Mouse (Mus musculus) T-helper 2 cell (primary cell): ENCODE measurements around the gene Cd5.

Experiments used
- in situ Hi-C: fragments of 300-600 bp; cut with MboI, MseI; formaldehyde crosslinking; loops from one replicate; pipeline ENCODE4 v1.15.1; 2025; ENCODE audit warnings: high pct_unique_total_duplicates

Cd5 gene

GRCm38 (mm10) chr19:10707087-10707875 is 31.5 kb downstream of the Cd5 start:
- in situ Hi-C loops, result no loop called here

- in situ Hi-C loops, result no loop called here
These were observed 35.3 kb downstream of the Cd5 start for GRCm38 (mm10) chr19:10703470-10703869.

GRCm38 (mm10) chr19:10702125-10702524 is 36.7 kb downstream of the Cd5 start:
- in situ Hi-C loops, result no loop called here

- in situ Hi-C loops, result no loop called here
These were observed 37.6 kb downstream of the Cd5 start for GRCm38 (mm10) chr19:10701013-10701726.

GRCm38 (mm10) chr19:10699851-10700250 is 39.0 kb downstream of the Cd5 start:
- in situ Hi-C loops, result loop anchor here (5.0 kb wide), 1 partner anchor 73 kb away; no protein-coding TSS in a partner anchor

- in situ Hi-C loops, result loop anchor here (5.0 kb wide), 1 partner anchor 71 kb away; no protein-coding TSS in a partner anchor
These were observed 40.4 kb downstream of the Cd5 start for GRCm38 (mm10) chr19:10698131-10698991.

- in situ Hi-C loops, result loop anchor here (5.0 kb wide), 1 partner anchor 68 kb away; no protein-coding TSS in a partner anchor
These were observed 43.0 kb downstream of the Cd5 start for GRCm38 (mm10) chr19:10695801-10696200.

- in situ Hi-C loops, result no loop called here
These were observed 44.7 kb downstream of the Cd5 start for GRCm38 (mm10) chr19:10693926-10694682.

- in situ Hi-C loops, result no loop called here
These were observed 46.4 kb downstream of the Cd5 start for GRCm38 (mm10) chr19:10692361-10692760.

GRCm38 (mm10) chr19:10691660-10692059 is 47.1 kb downstream of the Cd5 start:
- in situ Hi-C loops, result no loop called here

GRCm38 (mm10) chr19:10691121-10691520 is 47.7 kb downstream of the Cd5 start:
- in situ Hi-C loops, result no loop called here

- in situ Hi-C loops, result no loop called here
These were observed 48.5 kb downstream of the Cd5 start for GRCm38 (mm10) chr19:10690336-10690735.

- in situ Hi-C loops, result no loop called here
These were observed 49.2 kb downstream of the Cd5 start for GRCm38 (mm10) chr19:10689470-10690166.

- in situ Hi-C loops, result no loop called here
These were observed 50.1 kb downstream of the Cd5 start, which contains the start of gene Vps37c for GRCm38 (mm10) chr19:10688537-10689352. Vps37c (plus strand) TSS chr19:10688735.

- in situ Hi-C loops, result no loop called here
These were observed 53.1 kb downstream of the Cd5 start for GRCm38 (mm10) chr19:10685727-10686126.

- in situ Hi-C loops, result no loop called here
These were observed 53.7 kb downstream of the Cd5 start for GRCm38 (mm10) chr19:10685081-10685480.

- in situ Hi-C loops, result no loop called here
These were observed 57.2 kb downstream of the Cd5 start for GRCm38 (mm10) chr19:10681571-10681970.

- in situ Hi-C loops, result loop anchor here (5.0 kb wide), 2 partner anchors 34 to 284 kb away; no protein-coding TSS in a partner anchor
These were observed 60.1 kb downstream of the Cd5 start for GRCm38 (mm10) chr19:10678772-10679067.
